Mouse (Mus musculus): ENCODE data around the gene Gm20821.
"Not testable (repeated sequence)": the region's sequence is repeated elsewhere in the genome, so short reads cannot be mapped to it uniquely, and the experiment has no call there.

The Gm20821 gene

GRCm38 (mm10) chrY:9781504-9781903 is at the start of gene Gm20821:
Gene Gm20821, plus strand, starts transcription at chrY:9781804.
- in situ Hi-C loops (cut with MboI, MseI), result not testable (repeated sequence)
